Mouse (Mus musculus) embryonic stem cell, embryonic (primary cell): ENCODE data around the gene Olfr5.
"Not testable (repeated sequence)": the region's sequence is repeated elsewhere in the genome, so short reads cannot be mapped to it uniquely, and the experiment has no call there.

ENCODE experiments used
- CTCF ChIA-PET, 4 experiments: fragments of 300-600 bp in 2 of 4; fragments of 350-600 bp in 2 of 4; sonication (Branson Sonifier 250); formaldehyde crosslinking; loops; one replicate each; lab custom pipeline; 2022; ENCODE audit warnings: inconsistent platforms in 2 of 4; lab: Charles Lee
- POLR2A ChIA-PET, 4 experiments: fragments of 300-600 bp in 2 of 4; fragments of 350-600 bp in 2 of 4; sonication (Branson Sonifier 250); formaldehyde crosslinking; loops; one replicate each; lab custom pipeline; 2022; ENCODE audit warnings: antibody characterized with exemption in 4 of 4, inconsistent platforms in 1 of 4; lab: Charles Lee

Gene Olfr5

GRCm38 (mm10) chr7:6486841-6487240 is at the start of gene Olfr5:
Gene Olfr5, minus strand, starts transcription at chr7:6486941.
- CTCF ChIA-PET: interaction anchor here in 1 of 4 experiments (0.6 kb wide), 1 partner anchor 51 kb away, joined by 3 read pairs; no protein-coding TSS in a partner anchor
- POLR2A ChIA-PET: no interaction called here

- ChIA-PET POLR2A (interaction anchor here in 2 of 4 experiments (0.6 kb wide), 3 partner anchors 31 to 183 kb away, joined by 4 to 11 read pairs (median 5); partner anchors contain the start of gene Gm3854 (in 1 of the 2)), CTCF (interaction anchor here (0.5 to 1.9 kb wide), 38 partner anchors 8 to 1584 kb away, joined by 3 to 12 read pairs (median 4); partner anchors contain the start of genes Zfp78 (in 2 of the 4), Gm3854 (in 1 of the 4), Olfr1348 (in 1 of the 4) and Smim17 (in 1 of the 4))
These were observed 39.4 kb upstream of the Olfr5 start for GRCm38 (mm10) chr7:6526141-6526540.

- ChIA-PET POLR2A (no interaction called here), CTCF (interaction anchor here (0.6 to 1.9 kb wide), 21 partner anchors 10 to 663 kb away, joined by 3 to 12 read pairs (median 4); partner anchors contain the start of gene Zfp78 (in 1 of the 4))
These were observed 38.3 kb upstream of the Olfr5 start for GRCm38 (mm10) chr7:6525001-6525400.

DNA sequence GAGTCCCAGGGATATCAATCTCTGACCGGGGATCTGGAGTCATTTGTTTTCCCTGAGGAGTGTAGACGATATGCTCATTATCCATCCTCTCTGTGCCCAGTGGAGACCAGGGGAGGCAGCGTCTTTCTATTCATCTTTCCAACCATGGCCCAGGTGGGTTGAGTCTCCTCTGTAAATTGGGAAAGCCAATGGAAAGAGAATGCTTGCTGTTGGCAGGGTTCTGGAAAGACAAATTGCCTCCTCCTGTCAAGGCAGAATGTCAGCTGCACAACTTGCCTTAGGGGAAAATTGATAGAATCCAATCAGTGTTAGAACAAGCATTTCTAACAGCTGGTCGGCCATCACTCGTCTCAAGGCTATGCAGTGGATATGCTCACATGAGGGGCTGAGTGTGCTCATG is 36.1 kb upstream of the Olfr5 start, which contains the start of gene Olfr1349:
TSS of gene Olfr1349 (minus strand) at position 101 of the 400 bp plus-strand sequence.
- POLR2A ChIA-PET: no interaction called here
- CTCF ChIA-PET: interaction anchor here in 1 of 4 experiments (1.4 kb wide), 1 partner anchor 666 kb away, joined by 4 read pairs; no protein-coding TSS in a partner anchor

- ChIA-PET CTCF (interaction anchor here in 1 of 4 experiments (1.4 kb wide), 1 partner anchor 667 kb away, joined by 4 read pairs; no protein-coding TSS in a partner anchor), POLR2A (no interaction called here)
These were observed 34.9 kb upstream of the Olfr5 start for GRCm38 (mm10) chr7:6521666-6522065.

GRCm38 (mm10) chr7:6508648-6509047 is 21.9 kb upstream of the Olfr5 start, which contains the start of gene Olfr1348:
Gene Olfr1348, minus strand, starts transcription at chr7:6508748.
- POLR2A ChIA-PET: no interaction called here
- CTCF ChIA-PET: interaction anchor here in 1 of 4 experiments (0.7 to 1.2 kb wide), 2 partner anchors 17 to 19 kb away, joined by 3 to 5 read pairs; no protein-coding TSS in a partner anchor

DNA sequence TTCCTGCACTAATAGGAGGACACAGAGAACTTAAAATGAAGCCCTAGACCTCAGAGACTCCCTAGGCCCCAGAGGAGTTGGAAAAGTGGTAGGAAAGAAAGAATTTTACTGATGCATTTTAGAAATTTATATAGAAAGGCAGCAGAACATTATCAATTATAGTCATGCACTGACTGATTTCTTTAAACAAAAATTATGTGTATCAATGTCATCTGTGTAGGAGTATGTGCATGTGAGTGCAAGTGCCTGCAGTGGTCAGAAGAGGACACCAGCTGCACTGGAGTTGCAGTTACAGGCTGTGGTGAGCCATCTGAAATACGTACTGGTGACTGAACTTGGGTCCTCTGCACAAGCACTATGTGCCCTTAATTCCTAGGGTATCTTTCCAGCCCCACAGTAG is 12.9 kb upstream of the Olfr5 start, which contains the start of gene Olfr1347:
TSS of gene Olfr1347 (minus strand) at position 101 of the 400 bp plus-strand sequence.
- CTCF ChIA-PET: no interaction called here
- POLR2A ChIA-PET: no interaction called here

DNA sequence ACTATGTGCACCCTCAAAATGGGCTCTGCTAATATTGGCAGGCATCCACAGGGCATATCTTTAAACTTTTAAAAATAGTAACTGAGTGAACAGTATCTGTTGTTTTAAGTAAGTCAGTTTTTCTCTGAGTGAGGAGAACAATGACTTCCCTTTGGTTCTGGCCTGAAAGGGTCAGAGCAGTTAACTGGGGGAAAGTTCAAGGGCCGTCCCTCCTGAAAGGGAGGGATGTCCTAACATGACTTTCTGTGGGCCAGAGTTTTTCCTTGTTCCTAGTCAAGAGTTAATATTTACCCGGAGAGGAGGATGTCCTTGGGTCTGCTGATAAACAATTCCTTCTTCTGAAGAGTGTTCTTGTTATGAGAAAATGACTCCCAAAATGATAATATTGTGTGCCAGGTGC is 9.1 kb downstream of the Olfr5 start:
- POLR2A ChIA-PET: not testable (repeated sequence)
- CTCF ChIA-PET: interaction anchor here in 1 of 4 experiments (0.6 kb wide), 1 partner anchor 9 kb away, joined by 3 read pairs; no protein-coding TSS in a partner anchor

- CTCF ChIA-PET: no interaction called here
- POLR2A ChIA-PET: no interaction called here
These were observed 19.8 kb downstream of the Olfr5 start, which contains the start of gene Olfr1346 for GRCm38 (mm10) chr7:6466951-6467350. Gene Olfr1346, plus strand, starts transcription at chr7:6467101.

DNA sequence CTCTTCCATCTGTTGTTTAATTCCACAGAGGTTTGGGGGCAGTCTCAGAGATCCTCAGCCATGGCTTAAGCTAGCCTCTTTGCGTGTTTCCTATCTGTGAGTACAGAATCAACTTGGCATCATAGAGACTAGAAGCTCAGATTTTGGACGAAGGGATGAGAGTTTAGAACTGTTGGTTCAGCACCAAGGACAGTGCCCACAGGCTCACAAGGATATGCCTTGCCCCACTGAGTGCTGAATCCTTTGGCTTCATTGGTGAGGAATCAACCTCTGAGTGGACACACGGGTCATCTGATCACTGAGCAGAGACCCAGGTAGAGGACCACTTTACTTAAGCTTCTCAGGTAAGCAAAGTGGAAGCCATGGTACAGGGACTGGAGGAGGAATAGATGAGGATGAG is 30.3 kb downstream of the Olfr5 start:
- CTCF ChIA-PET: interaction anchor here in 1 of 4 experiments (1.0 kb wide), 1 partner anchor 22 kb away, joined by 4 read pairs; no protein-coding TSS in a partner anchor

GRCm38 (mm10) chr7:6455868-6456267 is 30.9 kb downstream of the Olfr5 start, which contains the start of gene Olfr1336:
Gene Olfr1336, plus strand, starts transcription at chr7:6456168.
- ChIA-PET POLR2A (no interaction called here), CTCF (interaction anchor here in 1 of 4 experiments (1.0 kb wide), 1 partner anchor 21 kb away, joined by 4 read pairs; no protein-coding TSS in a partner anchor)

More for the DNA sequence above, 30.3 kb downstream of the Olfr5 start:
- POLR2A ChIA-PET: no interaction called here

GRCm38 (mm10) chr7:6447771-6448170 is 39.0 kb downstream of the Olfr5 start:
- CTCF ChIA-PET: interaction anchor here in 1 of 4 experiments (1.3 kb wide), 1 partner anchor 78 kb away, joined by 3 read pairs; no protein-coding TSS in a partner anchor
- POLR2A ChIA-PET: no interaction called here

- ChIA-PET POLR2A (no interaction called here), CTCF (no interaction called here)
These were observed 45.6 kb downstream of the Olfr5 start for GRCm38 (mm10) chr7:6441173-6441572.

DNA sequence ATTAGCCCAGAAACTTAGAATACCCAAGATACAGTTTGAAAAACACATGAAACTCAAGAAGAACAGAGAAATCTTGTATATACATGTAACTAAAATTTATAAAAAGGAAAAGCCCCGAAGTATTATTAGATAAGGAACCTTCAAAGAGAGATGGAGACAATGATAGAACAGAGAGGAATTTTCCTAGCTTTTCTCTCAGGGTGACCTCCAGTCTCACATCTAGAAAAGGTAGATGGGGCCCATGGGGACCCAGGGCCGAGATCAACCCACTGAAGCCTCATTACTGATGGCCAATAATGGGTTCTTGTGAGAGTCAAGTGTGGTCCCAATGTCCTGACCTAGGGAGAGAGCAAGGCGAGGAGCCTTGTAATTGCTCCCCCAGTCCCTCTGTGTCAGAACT is 48.4 kb downstream of the Olfr5 start, which contains the start of gene Olfr1344:
TSS of gene Olfr1344 (plus strand) at position 301 of the 400 bp plus-strand sequence.
- ChIA-PET CTCF (interaction anchor here in 1 of 4 experiments (1.4 kb wide), 1 partner anchor 8 kb away, joined by 3 read pairs; no protein-coding TSS in a partner anchor), POLR2A (no interaction called here)

- ChIA-PET POLR2A (interaction anchor here in 2 of 4 experiments (1.0 to 1.4 kb wide), 2 partner anchors 47 to 68 kb away, joined by 3 to 6 read pairs; partner anchors contain the start of genes Zfp28 (in 1 of the 2) and Zfp78 (in 1 of the 2)), CTCF (interaction anchor here (0.6 to 2.4 kb wide), 32 partner anchors 8 to 1740 kb away, joined by 3 to 28 read pairs (median 4); partner anchors contain the start of genes Zfp78 (in 4 of the 4), Gm20715 (in 1 of the 4), Olfr1344 (in 1 of the 4) and Zfp583 (in 1 of the 4))
These were observed 56.4 kb downstream of the Olfr5 start for GRCm38 (mm10) chr7:6430342-6430741.

DNA sequence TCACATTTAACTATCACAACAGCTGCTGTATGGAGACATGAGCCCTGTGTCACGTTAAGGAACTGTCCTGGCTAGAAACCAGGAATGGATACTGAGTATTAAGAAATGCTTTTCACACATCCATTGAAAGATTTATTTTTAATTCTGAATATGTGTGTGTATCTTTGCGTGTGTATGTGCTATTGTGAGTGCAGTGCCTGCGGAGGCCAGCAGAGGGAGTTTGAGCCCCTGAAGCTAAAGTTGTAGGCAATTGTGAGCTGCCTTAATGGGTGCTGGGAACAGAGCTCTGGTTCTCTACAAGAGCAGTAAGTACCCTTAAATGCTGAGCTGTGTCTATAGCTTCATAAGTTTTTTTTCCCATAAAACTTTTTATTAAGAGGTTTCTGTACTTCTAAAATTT is 57.4 kb downstream of the Olfr5 start:
- ChIA-PET POLR2A (interaction anchor here in 2 of 4 experiments (0.9 to 1.4 kb wide), 3 partner anchors 46 to 67 kb away, joined by 3 to 6 read pairs (median 3); partner anchors contain the start of genes Zfp78 (in 2 of the 2) and Zfp28 (in 1 of the 2)), CTCF (interaction anchor here (0.5 to 2.4 kb wide), 21 partner anchors 9 to 489 kb away, joined by 3 to 28 read pairs (median 6); partner anchors contain the start of genes Zfp78 (in 3 of the 4), Gm20715 (in 1 of the 4), Zfp583 (in 1 of the 4) and Zfp667 (in 1 of the 4))
